Mouse (Mus musculus) T-helper 17 cell (primary cell): ENCODE data around the gene Pkd1.

ENCODE experiments used
- in situ Hi-C, 2 experiments: fragments of 300-600 bp; cut with MboI, MseI; formaldehyde crosslinking; loops; 1 replicate in 1 of 2; 2 replicates in 1 of 2; pipeline ENCODE4 v1.15.1; 2025; ENCODE audit warnings: high pct_unique_total_duplicates in 2 of 2

Gene Pkd1

DNA sequence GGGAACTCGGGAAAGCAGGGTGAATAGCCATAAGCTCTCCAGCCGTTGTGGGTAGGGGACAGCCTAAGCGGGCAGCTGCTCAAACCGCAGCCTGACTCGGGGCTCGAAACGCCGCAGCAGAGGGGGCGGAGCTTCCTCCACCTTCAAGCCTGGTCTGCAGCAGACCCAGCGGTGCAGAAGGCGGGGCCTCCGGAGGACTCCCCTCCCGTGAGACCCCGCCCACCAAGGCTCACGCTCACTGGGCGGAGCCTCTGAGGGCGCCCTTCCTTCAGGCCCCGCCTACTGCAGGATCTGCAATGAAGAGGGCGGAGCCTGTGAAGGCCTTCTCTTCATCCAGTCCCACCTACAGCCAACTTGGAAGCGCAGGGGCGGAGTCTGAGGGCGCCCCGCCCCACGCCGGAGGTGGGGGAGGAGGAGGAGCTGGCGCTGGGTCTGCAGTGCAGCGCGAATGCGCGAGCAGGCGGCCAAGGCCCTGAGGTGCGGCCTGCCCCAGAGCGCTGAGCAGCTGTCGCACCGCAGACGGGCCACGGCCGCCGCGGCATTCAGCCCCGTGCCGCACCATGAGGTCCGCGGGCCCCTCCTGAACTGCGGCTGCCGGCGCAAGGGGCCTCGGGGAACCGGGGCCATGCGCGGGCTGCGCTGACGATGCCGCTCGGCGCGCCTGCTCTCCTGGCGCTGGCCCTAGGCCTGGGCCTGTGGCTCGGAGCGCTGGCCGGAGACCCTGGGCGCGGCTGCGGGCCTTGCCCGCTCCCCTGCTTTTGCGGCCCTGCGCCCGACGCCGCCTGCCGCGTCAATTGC is at the start of gene Pkd1:
TSS of gene Pkd1 (plus strand) at position 217 of the 798 bp plus-strand sequence.
- in situ Hi-C loops = no loop called here

DNA sequence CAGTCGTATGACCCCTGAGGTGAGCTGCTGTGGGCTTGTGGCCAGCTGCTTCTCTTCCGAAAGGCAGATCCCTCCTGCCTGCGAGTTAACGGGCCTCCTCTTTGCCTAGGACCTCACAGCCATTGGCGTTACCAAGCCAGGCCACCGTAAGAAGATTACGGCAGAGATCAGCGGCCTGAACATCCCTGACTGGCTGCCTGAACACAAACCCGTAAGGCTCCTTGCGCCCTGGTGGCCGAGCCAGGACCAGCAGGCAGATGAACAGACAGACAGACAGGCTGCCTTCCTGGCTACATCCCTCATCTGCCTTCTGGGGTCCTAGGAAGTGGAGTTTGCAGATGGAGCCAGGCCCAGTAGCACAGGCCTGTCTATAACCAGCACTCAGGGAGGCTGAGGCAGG is 47.4 kb upstream of the Pkd1 start:
- in situ Hi-C loops = loop anchor here in 1 of 2 experiments (5.0 kb wide), 1 partner anchor 75 kb away; no protein-coding TSS in a partner anchor

DNA sequence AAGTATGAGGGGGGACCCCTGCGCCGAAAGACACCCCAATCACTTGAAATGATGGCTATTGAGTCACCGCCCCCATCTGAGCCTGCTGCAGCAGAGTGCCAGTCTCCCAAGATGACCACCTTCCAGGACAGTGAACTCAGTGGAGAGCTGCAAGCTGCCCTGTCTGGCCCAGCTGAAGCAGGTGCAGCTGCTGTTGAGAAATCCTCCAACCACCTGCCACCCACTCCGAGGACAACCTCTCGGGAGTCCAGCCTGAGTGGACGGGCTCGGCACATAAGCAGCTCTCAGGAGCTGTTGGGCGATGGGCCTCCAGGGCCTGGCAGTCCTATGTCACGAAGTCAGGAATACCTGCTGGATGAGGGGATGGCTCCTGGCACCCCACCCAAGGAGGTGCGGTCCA is 45.5 kb upstream of the Pkd1 start:
- in situ Hi-C loops = loop anchor here in 1 of 2 experiments (5.0 kb wide), 1 partner anchor 73 kb away; no protein-coding TSS in a partner anchor

DNA sequence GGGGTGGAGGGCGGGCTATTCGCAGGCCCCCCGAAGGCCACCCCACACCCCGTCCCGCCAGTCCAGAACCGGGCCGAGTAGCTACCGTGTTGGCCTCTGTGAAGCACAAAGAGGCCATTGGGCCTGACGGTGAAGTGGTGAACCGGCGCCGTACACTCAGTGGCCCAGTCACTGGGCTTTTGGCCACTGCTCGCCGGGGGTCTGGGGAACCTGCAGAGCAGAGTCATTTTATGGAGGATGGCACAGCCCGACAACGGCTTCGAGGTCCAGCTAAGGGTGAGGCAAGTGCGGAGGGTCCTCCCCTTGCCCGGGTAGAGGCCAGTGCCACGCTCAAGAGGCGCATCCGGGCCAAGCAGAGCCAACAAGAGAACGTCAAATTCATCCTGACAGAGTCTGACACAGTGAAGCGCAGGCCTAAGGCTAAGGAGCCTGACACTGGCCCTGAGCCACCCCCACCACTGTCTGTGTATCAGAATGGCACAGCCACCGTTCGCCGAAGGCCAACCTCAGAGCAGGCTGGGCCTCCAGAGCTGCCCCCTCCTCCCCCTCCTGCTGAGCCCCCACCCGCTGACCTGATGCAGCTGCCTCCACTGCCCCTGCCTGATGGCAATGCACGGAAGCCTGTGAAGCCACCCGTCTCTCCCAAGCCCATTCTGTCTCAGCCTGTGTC is 44.2 kb upstream of the Pkd1 start:
- in situ Hi-C loops = no loop called here

DNA sequence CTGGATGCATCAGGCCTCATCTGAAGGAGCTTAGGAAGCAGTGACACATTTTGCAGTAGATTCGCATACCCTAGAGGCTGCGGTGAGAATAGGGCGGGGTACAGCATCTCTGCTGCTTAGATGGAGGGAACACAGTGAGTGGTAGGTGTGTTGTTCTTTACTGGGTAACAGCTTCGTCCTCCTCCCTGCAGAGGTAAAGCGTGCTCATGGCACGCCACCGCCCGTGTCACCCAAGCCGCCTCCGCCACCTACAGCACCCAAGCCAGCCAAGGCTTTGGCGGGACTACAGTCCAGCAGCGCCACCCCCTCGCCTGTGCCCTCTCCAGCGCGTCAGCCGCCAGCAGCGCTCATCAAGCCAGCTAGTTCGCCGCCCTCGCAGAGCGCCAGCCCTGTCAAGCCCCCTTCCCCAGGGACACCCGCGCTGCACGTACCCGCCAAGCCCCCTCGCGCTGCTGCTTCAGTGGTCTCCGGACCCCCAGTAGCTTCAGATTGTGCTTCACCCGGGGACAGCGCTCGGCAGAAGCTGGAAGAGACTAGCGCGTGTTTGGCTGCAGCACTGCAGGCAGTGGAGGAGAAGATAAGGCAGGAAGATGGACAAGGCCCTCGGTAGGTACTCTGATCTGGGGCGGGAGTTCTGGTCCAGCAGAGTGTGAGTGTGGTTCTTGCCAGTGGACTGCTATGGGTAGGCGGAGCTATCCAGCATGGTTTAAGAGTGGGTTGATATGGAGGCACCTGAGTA is 43.1 kb upstream of the Pkd1 start:
- in situ Hi-C loops = no loop called here

DNA sequence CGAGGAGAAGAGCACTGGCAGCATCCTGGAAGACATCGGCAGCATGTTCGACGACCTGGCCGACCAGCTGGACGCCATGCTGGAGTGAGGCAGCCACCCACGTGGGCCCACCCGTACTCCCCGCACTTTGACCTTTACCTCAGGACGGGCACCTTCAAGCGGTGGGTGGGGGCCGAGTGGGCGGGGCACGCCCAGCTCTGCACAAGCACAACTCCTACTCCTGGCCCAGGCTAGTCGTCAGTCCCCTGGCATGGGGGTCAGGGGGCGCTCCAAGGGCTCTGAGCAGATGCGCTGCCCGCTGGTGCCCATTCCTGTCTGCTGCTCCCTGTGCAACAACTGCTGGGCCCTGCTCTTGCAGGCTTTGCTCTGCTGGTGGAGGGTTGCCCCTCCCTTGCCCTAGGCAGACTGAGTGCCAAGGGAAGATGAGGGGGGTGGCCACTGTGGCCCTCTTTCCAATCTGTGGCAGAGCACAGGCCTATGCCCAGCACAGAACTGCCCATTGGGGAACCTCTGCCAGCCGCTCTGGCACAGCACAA is 42.4 kb upstream of the Pkd1 start:
- in situ Hi-C loops = no loop called here

DNA sequence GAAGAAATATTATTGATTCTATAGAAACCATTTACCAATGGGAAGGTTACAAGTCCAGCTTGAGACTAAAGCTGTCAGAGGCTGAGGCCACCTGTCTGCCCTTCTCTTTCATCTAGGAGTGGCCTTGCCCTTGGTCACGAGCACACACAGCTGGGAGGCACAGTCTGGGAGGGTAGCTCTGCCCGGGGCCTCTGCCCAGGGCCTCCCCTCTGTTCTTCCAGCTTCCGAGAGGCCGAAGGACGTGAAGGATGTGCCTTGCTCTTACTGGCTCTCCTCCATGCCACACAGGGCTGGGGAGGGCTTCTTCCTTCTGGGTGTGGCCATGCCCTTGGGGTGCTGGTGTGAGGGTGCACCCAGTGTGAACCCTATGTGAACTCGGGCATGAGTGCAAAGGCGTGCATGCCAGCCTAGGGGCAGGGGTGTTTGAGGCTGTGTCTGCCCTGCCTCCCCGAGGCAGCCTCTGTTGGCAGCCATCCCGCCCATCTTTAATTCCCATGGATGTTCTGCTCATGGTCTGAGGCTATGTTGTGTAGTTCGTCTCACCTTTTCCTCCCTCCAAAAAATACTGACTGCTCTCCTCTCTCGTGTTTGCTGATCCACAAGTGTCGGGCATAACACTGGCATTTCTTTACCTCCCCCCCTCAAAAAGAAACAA is 41.7 kb upstream of the Pkd1 start:
- in situ Hi-C loops = no loop called here

DNA sequence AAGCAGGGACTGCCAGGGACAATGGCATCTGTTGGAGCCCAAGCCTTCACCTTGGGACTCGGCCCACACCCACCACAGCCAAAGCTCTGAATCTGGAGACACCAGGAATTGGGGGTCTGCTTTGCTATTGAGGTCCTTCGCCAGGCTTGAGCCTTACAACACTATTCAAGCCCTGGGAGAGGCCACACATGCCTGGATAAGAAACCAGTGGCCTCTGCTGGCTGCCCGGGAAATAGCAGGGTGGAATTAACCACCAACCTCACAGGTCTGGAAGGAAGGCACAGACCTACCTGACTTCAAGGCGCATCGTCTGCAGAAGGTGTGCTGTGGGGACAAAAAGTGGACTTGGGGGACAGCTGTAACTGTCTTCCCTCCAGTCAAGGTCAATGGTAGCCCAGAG is 36.0 kb upstream of the Pkd1 start:
- in situ Hi-C loops = no loop called here

DNA sequence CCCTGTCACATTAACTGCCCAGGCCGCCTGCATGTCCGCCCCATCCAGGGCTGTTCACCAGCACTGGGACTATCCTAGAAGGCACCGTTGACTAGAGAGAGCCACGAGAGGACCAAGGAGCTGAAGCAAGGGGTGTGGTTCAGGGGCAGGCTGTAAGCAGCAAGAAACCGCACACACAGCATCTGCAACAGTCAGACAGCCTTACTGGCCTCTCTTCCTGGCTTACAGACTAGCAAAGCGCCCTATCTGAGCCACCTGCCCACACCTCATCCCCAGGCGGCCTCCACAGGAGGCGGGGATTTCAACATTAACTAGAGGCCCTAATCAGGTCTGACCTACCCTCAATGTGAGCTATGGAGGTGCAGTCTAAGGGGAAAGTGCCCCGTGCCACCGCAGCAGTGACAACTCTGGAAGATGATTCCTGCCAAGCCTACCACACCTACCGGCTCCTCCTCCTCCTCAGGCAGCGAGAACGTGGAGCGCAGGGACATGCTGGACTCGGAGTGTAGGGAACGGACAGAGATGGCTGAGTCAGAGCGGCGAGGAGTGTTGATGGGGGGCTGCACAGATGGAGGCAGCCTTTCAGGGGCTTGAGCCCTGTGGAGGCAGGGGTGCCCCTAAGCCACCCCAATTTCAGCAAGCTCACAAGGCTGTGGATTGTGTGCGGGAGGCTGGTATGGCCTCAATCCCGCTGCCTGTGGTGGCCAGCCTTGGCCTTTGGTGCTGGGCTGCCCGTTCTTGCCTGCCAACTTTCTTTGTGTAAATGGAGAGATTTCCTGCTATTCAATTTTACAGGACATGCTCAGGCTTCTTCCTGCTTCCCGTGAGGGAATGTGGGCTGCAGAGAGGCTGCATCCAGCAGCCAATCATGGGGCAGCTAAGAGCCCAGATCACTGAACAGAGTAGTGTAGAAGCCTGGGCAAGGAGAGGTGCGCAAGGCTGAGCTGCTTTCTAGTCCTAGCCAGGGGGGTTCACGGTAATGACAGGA is 35.1 kb upstream of the Pkd1 start:
- in situ Hi-C loops = no loop called here

DNA sequence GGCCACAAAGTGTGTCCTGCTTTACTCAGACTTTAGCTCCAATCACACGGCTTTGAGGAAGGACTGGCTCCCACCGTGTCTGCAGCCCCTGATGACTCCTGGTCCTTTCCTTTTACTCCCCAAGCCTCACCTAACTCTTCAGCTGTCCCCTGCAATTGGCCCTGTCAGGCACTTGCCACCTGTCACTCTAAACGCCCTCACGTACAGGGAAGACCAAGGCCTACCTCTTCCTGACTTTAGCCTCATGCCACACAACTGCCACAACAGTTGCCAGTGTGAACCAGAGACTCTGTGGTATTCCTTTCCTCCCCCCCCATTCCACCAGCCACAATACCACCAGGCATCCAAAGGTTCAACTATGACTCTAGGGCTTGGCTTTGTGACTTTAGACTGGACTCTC is 29.2 kb upstream of the Pkd1 start:
- in situ Hi-C loops = loop anchor here in 1 of 2 experiments (5.0 kb wide), 1 partner anchor 38 kb away; no protein-coding TSS in a partner anchor

DNA sequence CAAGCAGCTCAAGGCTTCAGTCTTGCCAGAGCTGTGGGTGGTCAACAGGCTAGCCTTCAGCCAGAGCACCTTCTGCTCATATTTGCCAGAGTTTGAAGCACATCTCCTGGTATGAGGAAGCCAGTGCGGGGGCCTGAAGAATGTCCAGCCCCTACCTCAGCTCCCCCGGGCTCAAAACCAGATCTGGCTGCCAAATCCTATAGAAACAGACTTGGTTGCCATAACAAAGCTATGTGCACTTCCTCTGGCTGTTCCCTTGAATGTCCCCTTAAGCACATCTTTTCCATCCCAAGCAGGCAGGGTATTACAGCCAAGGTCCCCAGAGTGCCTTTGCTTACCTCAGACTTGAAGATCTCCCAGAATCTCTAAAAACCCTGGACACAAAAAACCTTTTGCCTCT is 24.9 kb upstream of the Pkd1 start:
- in situ Hi-C loops = loop anchor here (5.0 kb wide), 2 partner anchors 32 to 42 kb away; no protein-coding TSS in a partner anchor

DNA sequence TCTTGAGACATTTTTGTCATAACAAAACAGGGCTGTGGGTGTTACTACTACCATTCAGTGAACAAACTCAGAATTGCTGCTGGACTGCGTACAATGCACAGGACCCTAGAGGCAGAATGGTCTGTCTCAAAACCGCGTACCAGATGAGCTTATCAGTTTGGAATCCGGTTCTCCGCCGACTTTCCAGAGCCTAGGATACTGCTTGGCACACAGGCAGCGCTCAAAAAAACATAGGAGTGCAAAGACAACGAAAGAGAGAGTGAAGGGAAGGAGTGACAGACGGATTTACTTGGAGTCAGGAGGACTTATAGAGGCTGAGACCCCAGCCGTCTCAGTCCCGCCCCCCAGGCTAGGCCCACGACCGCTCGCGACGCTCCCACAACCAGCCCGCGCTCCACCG is 22.3 kb upstream of the Pkd1 start:
- in situ Hi-C loops = loop anchor here in 1 of 2 experiments (5.0 kb wide), 1 partner anchor 35 kb away; no protein-coding TSS in a partner anchor

DNA sequence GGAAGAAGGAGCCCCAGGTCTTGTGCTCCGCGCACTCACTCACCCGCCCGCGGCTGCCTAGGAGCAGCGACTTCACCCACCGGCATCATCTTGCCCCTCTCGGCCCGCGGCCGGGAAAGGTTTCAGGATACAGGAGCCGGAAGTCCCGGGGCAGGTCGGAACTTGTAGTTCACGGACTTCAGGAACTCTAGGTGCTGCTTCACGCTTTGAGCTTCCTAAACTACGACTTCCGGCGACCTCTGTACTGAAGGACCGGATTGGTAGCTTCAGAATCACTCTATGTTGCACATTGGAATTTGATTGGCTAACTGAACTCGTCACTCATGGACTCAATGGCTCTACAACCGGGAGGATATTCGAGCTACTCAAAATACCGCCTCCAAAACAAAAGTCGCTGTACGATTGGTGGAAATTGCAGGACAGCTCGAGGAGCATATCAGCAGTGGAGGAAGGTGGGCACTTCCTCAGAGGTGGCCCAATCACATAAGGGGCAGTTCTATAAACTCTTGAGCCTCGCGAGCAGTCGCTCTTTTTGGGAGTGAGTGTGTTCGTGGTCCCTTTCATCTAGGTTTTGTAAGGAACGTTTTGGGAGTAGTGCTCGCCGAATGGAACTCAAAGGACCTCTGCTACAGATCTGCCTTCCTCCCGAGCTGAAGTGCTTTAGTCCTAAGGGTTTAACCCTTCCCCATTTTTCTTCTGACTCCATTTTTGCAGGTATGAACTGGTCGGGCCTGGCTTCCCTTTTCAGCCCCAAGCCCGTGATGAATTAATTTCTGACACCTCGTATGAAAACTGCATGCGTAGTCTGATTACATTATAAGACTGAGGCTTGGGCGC is 21.7 kb upstream of the Pkd1 start, which contains the start of gene Traf7:
TSS of gene Traf7 (minus strand) at position 216 of the 837 bp plus-strand sequence.
- in situ Hi-C loops = loop anchor here in 1 of 2 experiments (5.0 kb wide), 1 partner anchor 36 kb away; no protein-coding TSS in a partner anchor

DNA sequence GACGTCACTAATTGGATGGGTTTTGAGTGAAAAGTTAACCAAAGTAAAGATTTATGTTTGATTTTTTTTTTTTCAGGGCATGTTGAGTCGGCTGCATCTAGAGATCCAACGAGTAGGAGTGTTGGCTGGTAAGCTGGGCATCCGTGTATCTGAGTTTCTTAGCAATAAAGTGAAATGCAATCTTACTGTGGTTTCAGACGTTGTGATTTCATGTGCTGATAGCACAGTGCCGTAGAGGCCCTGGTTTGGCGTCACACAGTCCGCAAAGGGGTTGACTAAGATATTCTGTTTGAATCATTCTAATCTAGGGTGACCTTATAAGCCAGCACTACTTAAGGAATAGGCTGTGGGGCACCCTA is 21.1 kb upstream of the Pkd1 start:
- in situ Hi-C loops = loop anchor here in 1 of 2 experiments (5.0 kb wide), 1 partner anchor 36 kb away; no protein-coding TSS in a partner anchor

DNA sequence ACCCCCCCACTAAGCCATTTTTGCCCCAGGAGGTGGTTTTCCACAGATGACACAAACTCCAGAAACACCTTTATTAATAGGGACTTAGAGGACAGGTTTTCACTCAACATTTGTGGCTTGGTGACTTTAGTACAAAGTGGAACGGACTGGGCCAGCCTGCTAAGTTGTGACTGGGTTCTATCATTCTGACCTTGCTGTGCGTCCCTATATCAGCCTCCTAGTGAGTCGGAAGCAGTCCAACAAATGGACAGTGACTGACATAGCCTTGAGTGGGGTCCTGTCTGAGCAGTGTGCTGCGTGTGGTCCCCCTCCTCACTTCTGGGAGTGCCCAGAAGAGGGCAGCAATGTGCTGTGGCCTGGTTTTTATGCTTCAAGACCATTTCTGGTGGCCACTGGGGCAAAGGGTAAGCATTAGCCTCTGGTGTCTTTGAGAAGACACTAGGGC is 20.6 kb upstream of the Pkd1 start:
- in situ Hi-C loops = loop anchor here in 1 of 2 experiments (5.0 kb wide), 1 partner anchor 37 kb away; no protein-coding TSS in a partner anchor

DNA sequence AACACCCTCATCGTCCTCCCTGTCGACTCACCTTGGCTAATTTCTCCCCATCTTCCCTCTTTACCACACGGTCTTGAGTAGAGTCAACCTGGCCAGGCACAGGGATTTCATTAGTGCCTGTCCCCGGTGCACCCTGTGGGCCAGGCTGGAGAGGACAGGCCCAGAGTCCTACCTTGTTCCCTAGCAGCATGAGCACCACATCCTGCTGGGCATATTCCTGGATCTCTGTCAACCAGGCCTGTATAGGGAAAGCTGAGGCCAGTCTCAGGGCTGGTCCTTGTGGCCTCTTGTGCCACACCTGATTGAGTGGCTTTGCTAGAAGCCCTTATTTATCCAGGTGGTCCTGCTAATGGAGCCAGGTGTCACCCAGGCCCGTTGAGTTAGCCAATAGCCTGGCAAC is 19.8 kb upstream of the Pkd1 start:
- in situ Hi-C loops = loop anchor here in 1 of 2 experiments (5.0 kb wide), 1 partner anchor 38 kb away; no protein-coding TSS in a partner anchor

DNA sequence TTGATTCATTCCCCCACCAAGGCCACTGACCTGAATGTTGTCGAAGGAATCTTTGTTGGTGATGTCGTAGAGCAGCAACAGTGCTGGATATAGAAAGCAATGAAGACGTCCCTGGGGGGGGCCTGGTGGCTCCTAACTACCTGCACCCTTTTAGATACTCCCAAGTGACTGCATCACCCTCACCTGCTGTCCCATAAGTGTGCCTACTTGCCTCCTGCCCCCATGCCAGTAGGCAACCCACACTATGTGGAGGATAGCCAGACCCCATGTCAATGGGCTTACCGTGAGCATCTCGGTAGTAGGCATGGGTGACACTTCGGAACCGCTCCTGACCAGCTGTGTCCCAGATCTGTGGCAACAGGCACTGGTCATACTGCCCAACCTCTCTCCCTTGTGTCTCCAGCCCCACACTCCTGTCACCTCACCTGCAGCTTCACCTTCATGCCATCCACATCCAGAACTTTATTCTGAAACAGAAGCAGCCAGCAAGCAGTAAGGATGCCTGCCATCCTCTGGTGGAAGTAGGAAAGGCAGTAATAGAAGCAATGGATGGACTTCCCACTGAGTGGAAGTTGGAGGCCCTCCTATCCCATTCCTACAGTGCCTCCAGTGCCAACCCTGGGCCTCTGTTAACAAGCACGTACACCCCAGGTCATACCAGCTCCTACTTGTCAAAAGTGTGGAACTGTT is 19.1 kb upstream of the Pkd1 start:
- in situ Hi-C loops = no loop called here

DNA sequence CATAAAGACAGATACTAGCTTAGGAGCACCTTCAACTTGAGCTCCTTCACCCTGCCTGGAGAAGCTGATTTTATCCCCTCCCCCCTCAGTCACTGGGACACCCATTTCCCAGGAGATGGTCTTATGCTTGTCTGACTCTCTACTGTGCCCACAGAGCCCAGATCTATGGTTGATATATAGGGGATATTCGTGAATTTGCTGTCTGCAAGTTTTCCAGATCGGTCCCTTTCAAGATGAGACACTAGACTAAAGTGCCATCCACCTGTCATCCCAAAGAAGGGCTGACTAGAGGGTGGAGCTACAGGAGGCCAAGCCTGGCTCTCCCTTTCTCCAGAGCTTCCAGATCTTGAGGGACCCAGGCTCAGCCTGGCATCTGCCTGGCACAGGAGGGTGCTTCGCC is 18.6 kb upstream of the Pkd1 start:
- in situ Hi-C loops = no loop called here
